Mouse (Mus musculus) liver, embryonic 14.5 days (tissue): ENCODE measurements around the gene Gm29609.

ENCODE experiments used
- CTCF ChIP-seq: IDR thresholded peaks from 2 replicates; pipeline ENCODE4 v1.5.1; 2016; ENCODE audit warnings: antibody characterized with exemption, low read depth, control low read depth
- EP300 ChIP-seq: IDR thresholded peaks from 2 replicates; pipeline ENCODE4 v1.6.1; 2016; ENCODE audit warnings: antibody characterized with exemption, low read depth

- TF ChIP-seq CTCF, result no peak
- TF ChIP-seq EP300, result no peak
Observed at GRCm38 (mm10) chr5:31123481-31123880, 56.2 kb downstream of the Gm29609 start.
